Mouse (Mus musculus): ENCODE data around the gene Ngdn. TPM values are rescaled to one million over a fixed set of nuclear protein-coding genes. Genes with fewer than 3 reads are reported as not detected.

Ngdn gene
- polyA plus RNA-seq, 1 experiment from 2014 or later = 66.4 TPM

- WGBS = 66% methylated on average over 4 of the region's 4 CpGs
- no peaks in the 10 kb centered on the region for H3K36me3 ChIP-seq (ENCODE audit: control insufficient read depth, insufficient read depth, low read length)
- H3K9me3 ChIP-seq (ENCODE audit: control insufficient read depth, low read depth, low read length) = no peaks in the 10 kb centered on the region
- ATAC-seq (ENCODE audit: insufficient number of reproducible peaks, insufficient read depth, low FRiP score, low read depth) = no peak
- H3K4me2 ChIP-seq (replicated peaks; ENCODE audit: low read depth, low read length) = no peak overlapping the region
- no peak overlapping the region for H3K27ac ChIP-seq (ENCODE audit: low read length)
- no peak overlapping the region for H3K4me3 ChIP-seq (ENCODE audit: low read depth, low read length)
- no peak overlapping the region for H3K9ac ChIP-seq (replicated peaks; ENCODE audit: low read depth, low read length)
- no peaks in the 10 kb centered on the region for H3K27me3 ChIP-seq (ENCODE audit: control insufficient read depth, insufficient read depth, low read length)
- no peaks in the 10 kb centered on the region for H3K4me1 ChIP-seq (ENCODE audit: control insufficient read depth, insufficient read depth, low read length)
Observed at GRCm38 (mm10) chr14:55011116-55011515, 4.1 kb upstream of the Ngdn start.

GRCm38 (mm10) chr14:55014591-55014990, 663 bp upstream of the Ngdn start:
- ATAC-seq (ENCODE audit: insufficient number of reproducible peaks, insufficient read depth, low FRiP score, low read depth) = peak; percentile 60
- 0% methylated on average over 27 of the region's 27 CpGs for WGBS

GRCm38 (mm10) chr14:55015767-55016111, 485 bp downstream of the Ngdn start:
- H3K27ac ChIP-seq (ENCODE audit: low read length) = peak overlapping the region; percentile 56; the same call in 1 of the 2 replicates
- H3K36me3 ChIP-seq (ENCODE audit: control insufficient read depth, insufficient read depth, low read length) = peaks cover 13% of the 10 kb centered on the region
- no peaks in the 10 kb centered on the region for H3K27me3 ChIP-seq (ENCODE audit: control insufficient read depth, insufficient read depth, low read length)
- ATAC-seq (ENCODE audit: insufficient number of reproducible peaks, insufficient read depth, low FRiP score, low read depth) = peak; percentile 23; the same call in 1 of the 2 replicates
- peak overlapping the region; percentile 76 for H3K4me2 ChIP-seq (replicated peaks; ENCODE audit: low read depth, low read length)
- H3K9me3 ChIP-seq (ENCODE audit: control insufficient read depth, low read depth, low read length) = no peaks in the 10 kb centered on the region
- H3K4me1 ChIP-seq (ENCODE audit: control insufficient read depth, insufficient read depth, low read length) = no peaks in the 10 kb centered on the region
- WGBS = under 1% methylated on average over 17 of the region's 17 CpGs
- peak overlapping the region; percentile 72 for H3K4me3 ChIP-seq (ENCODE audit: low read depth, low read length)
- H3K9ac ChIP-seq (replicated peaks; ENCODE audit: low read depth, low read length) = peak overlapping the region; percentile 62

More at GRCm38 (mm10) chr14:55014591-55014990, 663 bp upstream of the Ngdn start:
- H3K4me2 ChIP-seq (replicated peaks; ENCODE audit: low read depth, low read length) = peak overlapping the region; percentile 49
- no peaks in the 10 kb centered on the region for H3K4me1 ChIP-seq (ENCODE audit: control insufficient read depth, insufficient read depth, low read length)
- H3K36me3 ChIP-seq (ENCODE audit: control insufficient read depth, insufficient read depth, low read length) = peaks cover 10% of the 10 kb centered on the region
- H3K9me3 ChIP-seq (ENCODE audit: control insufficient read depth, low read depth, low read length) = no peaks in the 10 kb centered on the region
- H3K27ac ChIP-seq (ENCODE audit: low read length) = peak overlapping the region; percentile 92
- H3K27me3 ChIP-seq (ENCODE audit: control insufficient read depth, insufficient read depth, low read length) = no peaks in the 10 kb centered on the region
- H3K4me3 ChIP-seq (ENCODE audit: low read depth, low read length) = peak overlapping the region; percentile 36
- peak overlapping the region; percentile 45 for H3K9ac ChIP-seq (replicated peaks; ENCODE audit: low read depth, low read length)

GRCm38 (mm10) chr14:55016876-55017275, 1.6 kb downstream of the Ngdn start:
- Histone ChIP-seq H3K4me1 (ENCODE audit: control insufficient read depth, insufficient read depth, low read length) (no peaks in the 10 kb centered on the region), H3K9ac (replicated peaks; ENCODE audit: low read depth, low read length) (no peak overlapping the region), H3K27me3 (ENCODE audit: control insufficient read depth, insufficient read depth, low read length) (no peaks in the 10 kb centered on the region), H3K4me2 (replicated peaks; ENCODE audit: low read depth, low read length) (no peak overlapping the region), H3K9me3 (ENCODE audit: control insufficient read depth, low read depth, low read length) (no peaks in the 10 kb centered on the region), H3K36me3 (ENCODE audit: control insufficient read depth, insufficient read depth, low read length) (peaks cover 24% of the 10 kb centered on the region), H3K27ac (ENCODE audit: low read length) (no peak overlapping the region), H3K4me3 (ENCODE audit: low read depth, low read length) (no peak overlapping the region)
- 92% methylated on average over 16 of the region's 16 CpGs for WGBS
- ATAC-seq (ENCODE audit: insufficient number of reproducible peaks, insufficient read depth, low FRiP score, low read depth) = no peak

- Histone ChIP-seq H3K4me1 (ENCODE audit: control insufficient read depth, insufficient read depth, low read length) (no peaks in the 10 kb centered on the region), H3K9ac (replicated peaks; ENCODE audit: low read depth, low read length) (no peak overlapping the region), H3K9me3 (ENCODE audit: control insufficient read depth, low read depth, low read length) (no peaks in the 10 kb centered on the region), H3K27me3 (ENCODE audit: control insufficient read depth, insufficient read depth, low read length) (no peaks in the 10 kb centered on the region), H3K4me3 (ENCODE audit: low read depth, low read length) (no peak overlapping the region), H3K36me3 (ENCODE audit: control insufficient read depth, insufficient read depth, low read length) (peaks cover 45% of the 10 kb centered on the region), H3K4me2 (replicated peaks; ENCODE audit: low read depth, low read length) (no peak overlapping the region), H3K27ac (ENCODE audit: low read length) (no peak overlapping the region)
- 92% methylated on average over 9 of the region's 9 CpGs for WGBS
- ATAC-seq (ENCODE audit: insufficient number of reproducible peaks, insufficient read depth, low FRiP score, low read depth) = no peak
Observed at GRCm38 (mm10) chr14:55020394-55020793, 5.1 kb downstream of the Ngdn start.

GRCm38 (mm10) chr14:55023011-55023410, 7.8 kb downstream of the Ngdn start:
- H3K27me3 ChIP-seq (ENCODE audit: control insufficient read depth, insufficient read depth, low read length) = no peaks in the 10 kb centered on the region
- H3K4me1 ChIP-seq (ENCODE audit: control insufficient read depth, insufficient read depth, low read length) = 0 out of 2 replicates have a peak, but pooled peaks cover 3% of the 10 kb centered on the region
- 91% methylated on average over 15 of the region's 15 CpGs for WGBS
- H3K9me3 ChIP-seq (ENCODE audit: control insufficient read depth, low read depth, low read length) = no peaks in the 10 kb centered on the region
- no peak overlapping the region for H3K9ac ChIP-seq (replicated peaks; ENCODE audit: low read depth, low read length)
- no peak overlapping the region for H3K27ac ChIP-seq (ENCODE audit: low read length)
- H3K4me3 ChIP-seq (ENCODE audit: low read depth, low read length) = no peak overlapping the region
- ATAC-seq (ENCODE audit: insufficient number of reproducible peaks, insufficient read depth, low FRiP score, low read depth) = no peak
- no peak overlapping the region for H3K4me2 ChIP-seq (replicated peaks; ENCODE audit: low read depth, low read length)
- peaks cover 41% of the 10 kb centered on the region for H3K36me3 ChIP-seq (ENCODE audit: control insufficient read depth, insufficient read depth, low read length)

GRCm38 (mm10) chr14:55024236-55024635, 9.0 kb downstream of the Ngdn start:
- no peak for ATAC-seq (ENCODE audit: insufficient number of reproducible peaks, insufficient read depth, low FRiP score, low read depth)
- Histone ChIP-seq H3K4me1 (ENCODE audit: control insufficient read depth, insufficient read depth, low read length) (peaks cover 12% of the 10 kb centered on the region), H3K9ac (replicated peaks; ENCODE audit: low read depth, low read length) (no peak overlapping the region), H3K4me3 (ENCODE audit: low read depth, low read length) (no peak overlapping the region), H3K27me3 (ENCODE audit: control insufficient read depth, insufficient read depth, low read length) (no peaks in the 10 kb centered on the region), H3K4me2 (replicated peaks; ENCODE audit: low read depth, low read length) (no peak overlapping the region), H3K9me3 (ENCODE audit: control insufficient read depth, low read depth, low read length) (no peaks in the 10 kb centered on the region), H3K36me3 (ENCODE audit: control insufficient read depth, insufficient read depth, low read length) (peaks cover 36% of the 10 kb centered on the region), H3K27ac (ENCODE audit: low read length) (no peak overlapping the region)
- 64% methylated on average over 7 of the region's 7 CpGs for WGBS

- 76% methylated on average over 5 of the region's 5 CpGs for WGBS
- Histone ChIP-seq H3K27ac (ENCODE audit: low read length) (no peak overlapping the region), H3K4me3 (ENCODE audit: low read depth, low read length) (no peak overlapping the region), H3K9me3 (ENCODE audit: control insufficient read depth, low read depth, low read length) (no peaks in the 10 kb centered on the region), H3K4me2 (replicated peaks; ENCODE audit: low read depth, low read length) (no peak overlapping the region), H3K4me1 (ENCODE audit: control insufficient read depth, insufficient read depth, low read length) (peaks cover 12% of the 10 kb centered on the region), H3K27me3 (ENCODE audit: control insufficient read depth, insufficient read depth, low read length) (no peaks in the 10 kb centered on the region), H3K9ac (replicated peaks; ENCODE audit: low read depth, low read length) (no peak overlapping the region), H3K36me3 (ENCODE audit: control insufficient read depth, insufficient read depth, low read length) (peaks cover 35% of the 10 kb centered on the region)
- no peak for ATAC-seq (ENCODE audit: insufficient number of reproducible peaks, insufficient read depth, low FRiP score, low read depth)
Observed at GRCm38 (mm10) chr14:55025527-55025926, 10.3 kb downstream of the Ngdn start.

- Histone ChIP-seq H3K27me3 (ENCODE audit: control insufficient read depth, insufficient read depth, low read length) (no peaks in the 10 kb centered on the region), H3K9ac (replicated peaks; ENCODE audit: low read depth, low read length) (no peak overlapping the region), H3K27ac (ENCODE audit: low read length) (no peak overlapping the region), H3K4me3 (ENCODE audit: low read depth, low read length) (no peak overlapping the region), H3K36me3 (ENCODE audit: control insufficient read depth, insufficient read depth, low read length) (peaks cover 19% of the 10 kb centered on the region), H3K9me3 (ENCODE audit: control insufficient read depth, low read depth, low read length) (no peaks in the 10 kb centered on the region), H3K4me2 (replicated peaks; ENCODE audit: low read depth, low read length) (no peak overlapping the region), H3K4me1 (ENCODE audit: control insufficient read depth, insufficient read depth, low read length) (peaks cover 12% of the 10 kb centered on the region)
- WGBS = 18% methylated on average over 5 of the region's 5 CpGs
- ATAC-seq (ENCODE audit: insufficient number of reproducible peaks, insufficient read depth, low FRiP score, low read depth) = no peak
Observed at GRCm38 (mm10) chr14:55027251-55027650, 12.0 kb downstream of the Ngdn start.

Data from stomach, embryonic 14.5 days (tissue).